Mouse (Mus musculus): Measurements from ENCODE around the gene Creg1. TPM values are rescaled to one million over a fixed set of nuclear protein-coding genes. Genes with fewer than 3 reads are reported as not detected.
"Not testable (repeated sequence)": the region's sequence is repeated elsewhere in the genome, so short reads cannot be mapped to it uniquely, and the experiment has no call there.

The Creg1 gene
- polyA plus RNA-seq, 1 experiment from 2014 or later, result 31.6 TPM

GRCm38 (mm10) chr1:165761522-165762305 lies 1.8 kb upstream of the Creg1 start:
- Histone ChIP-seq H3K27me3 (peaks cover 30% of the 10 kb centered on the region), H3K9me3 (no peaks in the 10 kb centered on the region), H3K4me3 (no peak overlapping the region), H3K36me3 (no peaks in the 10 kb centered on the region), H3K4me2 (no peak overlapping the region), H3K27ac (no peak overlapping the region), H3K9ac (no peak overlapping the region), H3K4me1 (replicated peaks) (peaks cover 16% of the 10 kb centered on the region)
- no peak for ATAC-seq (ENCODE audit: low FRiP score)
- 87% methylated on average over 3 of the region's 3 CpGs for WGBS

- H3K4me3 ChIP-seq; H3K36me3 ChIP-seq; H3K27ac ChIP-seq; ATAC-seq (ENCODE audit: low FRiP score); H3K9ac ChIP-seq; H3K4me2 ChIP-seq; H3K9me3 ChIP-seq: not testable (repeated sequence)
- Histone ChIP-seq H3K27me3 (peaks cover 35% of the 10 kb centered on the region), H3K4me1 (replicated peaks) (peaks cover 16% of the 10 kb centered on the region)
- 86% methylated on average over 2 of the region's 2 CpGs for WGBS
Observed at GRCm38 (mm10) chr1:165762498-165762897, 1.0 kb upstream of the Creg1 start.

- Histone ChIP-seq H3K27ac (no peak overlapping the region), H3K4me2 (peak overlapping the region; percentile 89), H3K4me3 (peak overlapping the region; percentile 74), H3K27me3 (peaks cover 36% of the 10 kb centered on the region), H3K4me1 (replicated peaks) (peaks cover 16% of the 10 kb centered on the region), H3K9me3 (no peaks in the 10 kb centered on the region), H3K36me3 (no peaks in the 10 kb centered on the region), H3K9ac (no peak overlapping the region)
- peak; percentile 33 for ATAC-seq (ENCODE audit: low FRiP score)
- 35% methylated on average over 14 of the region's 14 CpGs for WGBS
Observed at GRCm38 (mm10) chr1:165762914-165763634, 472 bp upstream of the Creg1 start.

- Histone ChIP-seq H3K4me2 (peak overlapping the region; percentile 89), H3K36me3 (no peaks in the 10 kb centered on the region), H3K9me3 (no peaks in the 10 kb centered on the region), H3K27me3 (peaks cover 36% of the 10 kb centered on the region), H3K9ac (peak overlapping the region; percentile 83; the same call in 1 of the 2 replicates), H3K4me1 (replicated peaks) (peaks cover 16% of the 10 kb centered on the region), H3K27ac (no peak overlapping the region), H3K4me3 (peak overlapping the region; percentile 74)
- WGBS, result 60% methylated on average over 9 of the region's 9 CpGs
- no peak for ATAC-seq (ENCODE audit: low FRiP score)
Observed at GRCm38 (mm10) chr1:165764571-165764970, 1.0 kb downstream of the Creg1 start.

- Histone ChIP-seq H3K9ac (peak overlapping the region; percentile 83; the same call in 1 of the 2 replicates), H3K4me2 (no peak overlapping the region), H3K9me3 (no peaks in the 10 kb centered on the region), H3K27me3 (peaks cover 36% of the 10 kb centered on the region), H3K27ac (no peak overlapping the region), H3K4me1 (replicated peaks) (peaks cover 16% of the 10 kb centered on the region), H3K4me3 (0 out of 2 replicates have a peak overlapping the region, but pooled peaks have one; percentile 4), H3K36me3 (no peaks in the 10 kb centered on the region)
- WGBS, result 86% methylated on average over 11 of the region's 11 CpGs
- no peak for ATAC-seq (ENCODE audit: low FRiP score)
Observed at GRCm38 (mm10) chr1:165765041-165765440, 1.5 kb downstream of the Creg1 start.

GRCm38 (mm10) chr1:165765651-165766294 lies 2.2 kb downstream of the Creg1 start:
- Histone ChIP-seq H3K4me1 (replicated peaks) (peaks cover 16% of the 10 kb centered on the region), H3K9ac (no peak overlapping the region), H3K27me3 (peaks cover 32% of the 10 kb centered on the region), H3K36me3 (no peaks in the 10 kb centered on the region), H3K4me3 (no peak overlapping the region), H3K9me3 (no peaks in the 10 kb centered on the region), H3K27ac (no peak overlapping the region), H3K4me2 (no peak overlapping the region)
- ATAC-seq (ENCODE audit: low FRiP score), result no peak
- 84% methylated on average over 17 of the region's 17 CpGs for WGBS

GRCm38 (mm10) chr1:165766295-165766890 lies 2.8 kb downstream of the Creg1 start:
- H3K36me3 ChIP-seq, result no peaks in the 10 kb centered on the region
- no peak overlapping the region for H3K27ac ChIP-seq
- no peak overlapping the region for H3K4me2 ChIP-seq
- no peaks in the 10 kb centered on the region for H3K9me3 ChIP-seq
- H3K4me1 ChIP-seq (replicated peaks), result peaks cover 18% of the 10 kb centered on the region
- H3K9ac ChIP-seq, result no peak overlapping the region
- no peak overlapping the region for H3K4me3 ChIP-seq
- WGBS, result 91% methylated on average over 7 of the region's 7 CpGs
- ATAC-seq (ENCODE audit: low FRiP score), result no peak
- peaks cover 30% of the 10 kb centered on the region for H3K27me3 ChIP-seq

GRCm38 (mm10) chr1:165768894-165769512 lies 5.5 kb downstream of the Creg1 start:
- Histone ChIP-seq H3K9me3 (no peaks in the 10 kb centered on the region), H3K4me1 (replicated peaks) (peaks cover 18% of the 10 kb centered on the region), H3K27me3 (peaks cover 30% of the 10 kb centered on the region), H3K36me3 (no peaks in the 10 kb centered on the region), H3K9ac (no peak overlapping the region), H3K4me2 (no peak overlapping the region), H3K27ac (no peak overlapping the region), H3K4me3 (no peak overlapping the region)
- 86% methylated on average over 9 of the region's 9 CpGs for WGBS
- ATAC-seq (ENCODE audit: low FRiP score), result no peak

GRCm38 (mm10) chr1:165770181-165770759 lies 6.7 kb downstream of the Creg1 start:
- no peak for ATAC-seq (ENCODE audit: low FRiP score)
- H3K27ac ChIP-seq, result no peak overlapping the region
- WGBS, result 93% methylated on average over 10 of the region's 10 CpGs
- no peak overlapping the region for H3K4me2 ChIP-seq
- peaks cover 21% of the 10 kb centered on the region for H3K27me3 ChIP-seq
- H3K9ac ChIP-seq, result no peak overlapping the region
- H3K4me1 ChIP-seq (replicated peaks), result peaks cover 5% of the 10 kb centered on the region; the same call in 1 of the 2 replicates
- no peak overlapping the region for H3K4me3 ChIP-seq
- no peaks in the 10 kb centered on the region for H3K36me3 ChIP-seq
- no peaks in the 10 kb centered on the region for H3K9me3 ChIP-seq

- Histone ChIP-seq H3K4me1 (replicated peaks) (peaks cover 5% of the 10 kb centered on the region; the same call in 1 of the 2 replicates), H3K4me3 (no peak overlapping the region), H3K4me2 (peak overlapping the region; percentile 23), H3K9ac (no peak overlapping the region), H3K27me3 (peaks cover 15% of the 10 kb centered on the region), H3K27ac (no peak overlapping the region), H3K9me3 (no peaks in the 10 kb centered on the region), H3K36me3 (no peaks in the 10 kb centered on the region)
- ATAC-seq (ENCODE audit: low FRiP score), result peak; percentile 60
- WGBS, result 1% methylated on average over 12 of the region's 12 CpGs
Observed at GRCm38 (mm10) chr1:165771491-165771897, 7.9 kb downstream of the Creg1 start.

GRCm38 (mm10) chr1:165771998-165772397 lies 8.5 kb downstream of the Creg1 start:
- WGBS, result 50% methylated on average over 9 of the region's 9 CpGs
- no peaks in the 10 kb centered on the region for H3K9me3 ChIP-seq
- peaks cover 19% of the 10 kb centered on the region for H3K27me3 ChIP-seq
- H3K4me1 ChIP-seq (replicated peaks), result peaks cover 5% of the 10 kb centered on the region; the same call in 1 of the 2 replicates
- H3K9ac ChIP-seq, result no peak overlapping the region
- no peak overlapping the region for H3K4me3 ChIP-seq
- ATAC-seq (ENCODE audit: low FRiP score), result no peak
- H3K4me2 ChIP-seq, result peak overlapping the region; percentile 23
- H3K36me3 ChIP-seq, result no peaks in the 10 kb centered on the region
- no peak overlapping the region for H3K27ac ChIP-seq

All from hindbrain, embryonic 13.5 days (tissue).